Mouse (Mus musculus) kidney, postnatal 10 days (tissue): ENCODE results near the gene Sec1.
A peak's percentile ranks its signal among the peaks of the same experiment; 100 is the strongest.

ENCODE experiments used
- DNase-seq: peaks from one replicate; pipeline ENCODE4 v3.0.0; 2021; ENCODE audit warnings: mixed read lengths

Gene Sec1

DNA sequence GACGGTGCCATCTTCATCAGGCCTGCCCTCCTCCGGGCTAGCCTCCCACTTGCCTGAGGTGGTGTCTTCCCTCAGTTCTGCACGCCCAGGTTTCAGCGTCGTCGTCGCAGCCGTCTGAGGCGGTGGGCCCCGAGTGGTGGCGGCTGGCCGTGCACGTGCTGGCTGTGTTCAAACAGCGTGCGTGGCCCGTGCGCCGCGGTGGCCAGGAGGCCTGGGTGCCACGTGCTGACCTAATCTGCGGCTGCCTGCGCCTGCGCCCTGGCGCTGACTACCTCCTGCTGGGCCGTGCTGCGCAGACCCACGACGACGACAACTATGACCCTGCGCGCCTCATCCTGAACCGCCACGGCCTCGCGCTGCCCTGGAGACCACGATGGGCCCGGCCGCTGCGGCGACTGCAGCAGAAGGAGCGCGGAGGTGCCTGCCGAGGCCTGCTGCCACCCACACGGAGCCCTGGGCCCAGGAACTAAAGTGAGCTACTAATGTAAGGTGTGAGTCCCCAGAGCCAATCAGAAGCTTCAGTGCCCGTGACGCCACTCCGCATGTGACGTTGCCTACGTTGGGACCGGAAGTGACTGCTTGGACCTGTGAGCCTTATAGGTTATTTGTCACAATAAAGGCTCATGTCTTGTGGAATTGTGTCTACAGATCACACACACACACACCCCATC is at the start of gene Sec1:
Gene Sec1, minus strand, starts transcription at position 482 of the 671 bp plus-strand sequence.
- DNase-seq = no peak

GRCm38 (mm10) chr7:45742338-45742737 is 48.1 kb upstream of the Sec1 start:
- DNase-seq = no peak

DNA sequence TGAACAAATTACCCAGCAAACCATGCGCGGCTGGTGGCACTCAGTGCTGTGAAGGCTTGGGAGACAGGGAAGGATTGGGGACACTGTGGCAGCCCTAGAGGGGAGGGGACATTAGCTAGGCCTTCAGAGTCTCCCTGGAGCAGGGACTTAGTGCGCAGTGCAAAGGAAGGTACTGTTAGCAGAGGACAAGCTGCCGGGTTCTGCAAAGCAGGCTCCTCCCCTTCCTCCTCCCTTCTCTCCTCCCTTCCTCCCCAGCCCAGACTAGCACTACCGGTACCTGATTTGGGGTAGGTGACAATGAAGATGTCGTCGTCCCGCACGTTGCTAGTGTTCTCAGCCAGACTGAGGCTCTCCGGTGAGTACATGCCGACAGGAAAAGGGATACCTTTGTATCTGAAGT is 47.6 kb upstream of the Sec1 start:
- no peak for DNase-seq

GRCm38 (mm10) chr7:45741308-45741707 is 47.1 kb upstream of the Sec1 start:
- DNase-seq = no peak

DNA sequence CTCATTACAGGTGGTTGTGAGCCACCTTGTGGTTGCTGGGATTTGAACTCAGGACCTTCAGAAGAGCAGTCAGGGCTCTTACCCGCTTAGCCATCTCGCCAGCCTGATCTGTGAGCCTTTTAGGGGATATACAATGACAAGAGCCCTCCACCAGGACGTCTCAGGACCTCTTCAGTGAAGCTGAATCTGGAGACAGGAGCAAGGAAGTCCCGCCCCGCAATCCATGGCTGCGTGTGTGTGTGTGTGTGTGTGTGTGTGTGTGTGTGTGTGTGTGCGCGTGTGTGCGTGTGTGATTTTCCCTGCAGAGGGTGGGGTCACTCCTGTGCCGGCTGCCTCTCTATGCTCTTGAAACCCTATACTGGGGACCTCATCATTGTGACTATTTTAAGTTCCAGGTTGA is 45.6 kb upstream of the Sec1 start:
- no peak for DNase-seq

GRCm38 (mm10) chr7:45739162-45739763 is 45.1 kb upstream of the Sec1 start:
- DNase-seq = peak; percentile 93

GRCm38 (mm10) chr7:45733477-45733876 is 39.3 kb upstream of the Sec1 start:
- DNase-seq = no peak

DNA sequence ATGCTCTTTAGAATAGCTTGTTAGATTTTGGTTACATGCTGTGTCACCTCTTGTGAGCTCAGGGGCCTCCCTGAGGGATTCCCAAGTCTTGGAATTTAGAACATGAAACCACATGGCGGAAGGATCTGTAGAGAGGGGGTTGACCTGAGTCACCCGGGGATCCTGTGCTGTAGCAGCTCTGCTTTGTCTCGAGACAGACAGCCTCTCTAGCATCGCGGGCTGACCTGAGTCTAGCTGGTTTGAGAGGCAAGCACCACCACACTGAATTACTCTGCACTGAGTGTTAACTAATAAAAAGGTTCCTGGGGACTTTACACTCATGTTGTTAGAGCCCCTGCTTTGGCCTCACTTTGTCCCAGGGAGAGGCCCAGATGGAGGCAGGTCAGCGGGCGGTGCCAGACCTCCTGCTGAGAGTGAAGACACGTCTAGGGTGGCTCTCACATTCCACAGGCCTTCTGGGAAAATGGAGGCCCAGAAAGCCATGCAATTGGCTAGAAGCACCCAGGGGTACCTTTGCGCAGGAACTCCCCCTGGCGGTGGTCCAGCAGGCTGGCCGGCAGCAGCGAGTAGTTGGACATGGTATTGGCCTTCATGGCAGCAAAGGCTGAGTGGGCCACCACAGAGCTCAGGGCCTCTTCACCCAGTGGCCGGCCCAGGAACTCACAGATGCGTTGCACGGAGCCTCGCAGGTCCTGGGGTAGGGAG is 36.7 kb upstream of the Sec1 start:
- peak; percentile 75 for DNase-seq

GRCm38 (mm10) chr7:45727625-45728024 is 33.4 kb upstream of the Sec1 start:
- no peak for DNase-seq

GRCm38 (mm10) chr7:45726419-45726818 is 32.2 kb upstream of the Sec1 start:
- no peak for DNase-seq

DNA sequence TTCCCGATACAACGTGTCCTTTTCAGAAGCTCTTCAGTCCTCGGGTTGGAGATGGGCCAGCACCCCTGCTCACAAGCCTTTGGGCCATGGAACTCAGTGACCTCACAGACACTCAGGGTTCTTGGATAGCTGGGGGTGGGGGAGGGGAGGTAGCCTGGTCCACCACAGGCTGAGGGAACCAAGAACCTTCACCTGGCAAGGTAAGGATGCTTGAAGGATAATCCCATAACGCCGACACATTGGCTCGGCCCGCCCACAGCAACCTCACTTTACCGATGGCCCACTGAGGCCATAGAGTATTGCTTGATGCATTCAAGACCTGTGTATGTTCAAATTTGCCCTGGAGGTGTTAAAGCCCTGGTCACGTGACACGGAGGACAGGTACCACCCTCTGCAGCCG is 31.5 kb upstream of the Sec1 start, which contains the start of gene Spaca4:
Gene Spaca4, minus strand, starts transcription at position 101 of the 400 bp plus-strand sequence.
- DNase-seq = no peak

DNA sequence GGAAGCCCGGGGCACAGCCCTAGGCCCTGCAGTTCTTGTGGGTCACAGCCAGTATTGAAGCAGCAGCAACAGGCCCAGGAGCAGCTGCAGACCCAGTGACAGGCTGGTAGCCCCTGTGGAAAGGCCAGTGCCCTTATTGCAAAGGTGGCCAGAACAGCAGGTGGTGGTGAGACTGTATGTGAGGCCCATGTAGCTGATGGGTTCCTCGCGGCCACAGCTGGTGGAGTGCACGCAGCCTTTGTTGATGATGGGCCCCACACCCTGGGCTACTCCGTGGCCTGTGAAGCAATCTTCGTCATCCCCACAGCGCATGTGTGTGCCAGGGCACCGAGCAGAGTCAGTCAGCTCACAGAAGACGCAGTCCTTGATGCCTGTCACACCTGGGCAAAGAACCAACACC is 30.9 kb upstream of the Sec1 start:
- no peak for DNase-seq

- no peak for DNase-seq
These were observed 29.6 kb upstream of the Sec1 start for GRCm38 (mm10) chr7:45723781-45724180.

DNA sequence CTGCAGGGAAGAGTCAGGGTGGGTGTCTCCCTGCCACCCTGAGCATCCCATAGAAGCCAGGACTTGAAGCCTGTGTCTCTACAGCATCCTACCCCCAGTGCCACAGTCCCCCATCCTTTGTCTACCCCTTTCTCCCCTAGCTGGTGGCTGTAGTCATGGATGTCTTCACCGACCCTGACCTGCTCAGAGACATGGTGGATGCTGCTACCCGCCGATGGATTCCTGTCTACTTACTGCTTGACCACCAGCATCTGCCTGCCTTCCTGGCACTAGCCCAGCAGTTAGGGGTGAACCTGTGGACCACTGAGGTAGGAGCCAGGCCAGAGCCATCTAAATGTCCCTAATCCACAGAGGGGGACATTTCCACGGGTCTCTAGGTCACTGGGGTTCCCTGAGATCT is 29.1 kb upstream of the Sec1 start:
- no peak for DNase-seq

GRCm38 (mm10) chr7:45722348-45722713 is 28.1 kb upstream of the Sec1 start:
- DNase-seq = no peak

GRCm38 (mm10) chr7:45721642-45722347 is 27.6 kb upstream of the Sec1 start:
- DNase-seq = no peak

DNA sequence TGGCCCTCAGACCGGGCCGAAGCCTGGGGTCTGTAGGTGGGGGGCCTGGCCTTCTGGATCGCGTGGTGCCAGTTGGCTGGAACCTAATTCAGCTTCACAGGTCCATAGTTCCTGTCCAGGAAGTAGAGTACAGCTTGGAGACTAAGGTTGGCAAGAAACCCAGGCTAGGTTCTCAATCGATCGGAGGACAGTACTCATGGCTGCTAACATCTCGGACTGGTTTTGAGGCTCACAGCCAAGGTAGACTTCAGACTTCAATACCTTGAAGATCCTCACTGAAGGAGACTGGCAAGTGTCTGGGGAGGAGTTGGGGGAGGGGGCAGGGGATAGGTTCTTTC is 27.0 kb upstream of the Sec1 start:
- DNase-seq = no peak

DNA sequence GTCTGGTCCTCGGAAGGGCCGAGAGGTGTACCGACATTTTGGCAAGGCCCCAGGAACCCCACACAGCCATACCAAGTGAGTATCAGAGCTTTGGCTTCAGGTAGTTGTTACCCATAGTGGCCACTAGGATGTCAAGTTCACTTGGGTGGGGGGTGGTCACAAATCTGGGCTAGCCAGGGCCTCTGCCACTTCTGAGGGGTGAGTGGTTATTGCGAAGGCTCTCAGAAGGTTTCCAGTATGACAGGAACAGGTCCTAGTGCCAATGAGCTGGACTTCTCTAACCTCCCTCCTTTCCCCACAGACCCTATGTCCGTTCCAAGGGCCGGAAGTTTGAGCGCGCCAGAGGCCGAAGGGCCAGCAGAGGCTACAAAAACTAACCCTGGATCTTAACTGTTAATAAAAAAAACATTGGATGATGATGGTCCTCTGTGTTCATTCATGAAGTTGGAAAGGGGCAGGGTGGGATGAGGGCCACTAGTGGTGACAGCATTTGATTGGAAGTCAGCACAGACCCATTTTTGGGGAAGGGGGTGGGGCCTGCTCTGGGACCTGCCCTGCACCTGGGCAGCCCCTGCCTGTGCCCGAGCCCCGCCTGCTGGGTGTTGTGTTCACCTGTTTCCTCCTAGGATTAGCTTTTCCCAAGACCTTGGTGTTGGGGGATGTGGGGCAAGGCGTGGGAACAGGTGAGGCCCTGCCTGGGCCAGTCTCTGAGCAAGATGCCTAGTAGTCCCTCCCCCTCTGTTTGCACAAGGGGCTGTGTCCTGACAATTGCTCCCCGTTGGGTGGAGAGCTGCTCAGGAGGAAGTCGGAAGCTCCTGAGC is 26.4 kb upstream of the Sec1 start, which contains the start of gene Fam83e:
Gene Fam83e, plus strand, starts transcription at position 800 of the 821 bp plus-strand sequence.
- DNase-seq = no peak

- no peak for DNase-seq
These were observed 25.7 kb upstream of the Sec1 start for GRCm38 (mm10) chr7:45719738-45720412.

DNA sequence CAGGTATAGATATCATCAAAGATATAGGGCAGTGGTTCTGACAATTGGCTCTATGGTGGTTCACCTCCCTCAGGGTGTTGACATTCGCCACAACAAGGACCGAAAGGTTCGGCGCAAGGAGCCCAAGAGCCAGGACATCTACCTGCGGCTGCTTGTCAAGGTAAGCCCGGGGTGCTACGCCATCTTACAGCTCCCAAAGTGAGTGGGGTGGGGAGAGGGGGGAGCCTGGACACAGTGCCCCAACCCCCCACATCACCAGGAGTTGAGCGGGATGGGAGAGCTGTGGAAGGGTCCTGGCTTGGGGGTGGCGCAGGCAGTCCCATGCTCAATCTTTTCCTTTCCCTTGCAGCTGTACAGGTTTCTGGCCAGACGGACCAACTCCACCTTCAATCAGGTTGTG is 25.0 kb upstream of the Sec1 start:
- DNase-seq = no peak

DNA sequence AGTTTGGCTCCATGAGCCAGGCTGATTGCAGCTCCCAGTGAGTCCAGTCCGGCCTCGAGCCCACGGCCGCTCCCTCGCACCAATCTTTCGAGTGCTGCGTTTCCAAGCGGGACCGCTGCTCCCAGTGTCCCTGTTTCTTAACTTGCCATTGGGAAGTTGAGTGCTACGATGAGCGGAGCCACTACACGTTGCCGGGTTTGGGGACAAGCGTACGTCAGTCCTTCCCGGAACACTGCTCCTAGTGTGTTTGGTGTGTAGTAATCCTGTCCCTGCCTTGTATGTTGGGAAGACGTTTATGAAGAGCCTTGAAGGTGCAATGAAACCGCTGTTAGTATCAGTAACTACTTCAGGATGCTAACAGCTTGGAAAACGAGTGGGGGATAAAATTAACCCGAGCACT is 24.1 kb upstream of the Sec1 start:
- DNase-seq = no peak

DNA sequence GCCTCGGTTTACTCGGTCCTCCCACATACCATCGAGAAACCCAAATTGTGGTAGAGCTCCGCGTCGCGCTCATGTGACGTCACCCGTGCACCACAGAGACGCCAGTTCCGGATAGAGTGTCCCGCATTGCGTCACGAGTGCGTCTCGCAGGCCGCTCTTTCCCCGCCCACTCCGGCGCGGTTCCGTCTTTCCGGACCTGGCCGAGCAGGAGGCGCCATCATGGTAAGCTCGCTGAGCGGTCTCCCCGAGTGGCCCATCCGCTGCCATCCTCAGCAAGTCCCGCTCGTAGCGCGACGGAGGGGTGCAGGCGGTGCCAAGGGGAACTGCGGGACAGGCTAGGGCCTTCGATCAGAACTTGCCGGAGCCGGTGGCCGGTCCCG is 23.7 kb upstream of the Sec1 start, which contains the start of gene Sphk2:
Gene Sphk2, minus strand, starts transcription at position 85 of the 380 bp plus-strand sequence.
- DNase-seq = peak; percentile 99
